Mouse (Mus musculus) C2C12 (cell line): ENCODE measurements around the gene Phf20. TPM values are rescaled to one million over a fixed set of nuclear protein-coding genes. Genes with fewer than 3 reads are reported as not detected.

Source experiments
- H3K27me3 ChIP-seq: one replicate; pipeline ENCODE4 v1.6.1; 2011; ENCODE audit not compliant: control insufficient read depth, insufficient read depth, insufficient read length
- H3K36me3 ChIP-seq: one replicate; pipeline ENCODE4 v1.6.1; 2011; ENCODE audit not compliant: control insufficient read depth, insufficient read depth
- H3K4me3 ChIP-seq: one replicate; pipeline ENCODE4 v1.5.1; 2011; ENCODE audit warnings: mild to moderate bottlenecking, control low read depth; ENCODE audit not compliant: poor library complexity, insufficient read depth, severe bottlenecking
- H3K79me2 ChIP-seq: one replicate; pipeline ENCODE4 v1.6.1; 2011; ENCODE audit not compliant: control insufficient read depth, insufficient read depth
- H3K79me3 ChIP-seq: one replicate; pipeline ENCODE4 v1.6.1; 2011; ENCODE audit warnings: low read depth, control low read depth
- H3ac ChIP-seq: one replicate; pipeline ENCODE3; 2011; ENCODE audit warnings: low read depth; ENCODE audit not compliant: control insufficient read depth, insufficient read length
- CEBPB ChIP-seq: IDR thresholded peaks from one replicate; pipeline ENCODE4 v1.6.1; 2011; ENCODE audit warnings: low read depth, mild to moderate bottlenecking, control low read depth, moderate library complexity
- CTCF ChIP-seq: IDR thresholded peaks from one replicate; pipeline ENCODE4 v1.5.1; 2011; ENCODE audit not compliant: control insufficient read depth, insufficient read depth, insufficient read length
- FOSL1 ChIP-seq: IDR thresholded peaks from one replicate; pipeline ENCODE4 v1.8.0; 2011; ENCODE audit warnings: mild to moderate bottlenecking, low read length; ENCODE audit not compliant: poor library complexity, insufficient read depth, severe bottlenecking
- MAX ChIP-seq: IDR thresholded peaks from one replicate; pipeline ENCODE4 v1.6.1; 2011; ENCODE audit warnings: mild to moderate bottlenecking, control low read depth
- MYOD1 ChIP-seq: IDR thresholded peaks from one replicate; pipeline ENCODE4 v1.6.1; 2011; ENCODE audit warnings: low read depth; ENCODE audit not compliant: control insufficient read depth, insufficient read length
- MYOG ChIP-seq: IDR thresholded peaks from one replicate; pipeline ENCODE4 v1.6.1; 2011; ENCODE audit not compliant: control insufficient read depth, insufficient read length; ENCODE audit errors: extremely low read depth
- USF1 ChIP-seq: IDR thresholded peaks from one replicate; pipeline ENCODE4 v1.6.1; 2011; ENCODE audit warnings: low read depth, mild to moderate bottlenecking, control low read depth, moderate library complexity
- polyA plus RNA-seq: library from polyadenylated mRNA; unstranded; fragments of >200 nt; fragmentation: generic; extraction: Trizol; gene quantifications from one replicate; pipeline ENCODE4 v1.2.1, GENCODE M21; 2012; ENCODE audit warnings: missing spikeins

Gene Phf20
- polyA plus RNA-seq, 1 experiment = 18.1 TPM

- H3K4me3 ChIP-seq = no peak overlapping the region
- peaks cover 73% of the 10 kb centered on the region for H3K36me3 ChIP-seq
- H3ac ChIP-seq = no peak overlapping the region
- no peaks in the 10 kb centered on the region for H3K27me3 ChIP-seq
- no peaks in the 10 kb centered on the region for H3K79me3 ChIP-seq
- H3K79me2 ChIP-seq = no peaks in the 10 kb centered on the region
- TF ChIP-seq CEBPB (no peak), FOSL1 (no peak), MYOD1 (no peak), CTCF (no peak), MYOG (no peak), MAX (no peak), USF1 (no peak)
Measured at GRCm38 (mm10) chr2:156302063-156302462, 105.8 kb downstream of the Phf20 start.

- TF ChIP-seq FOSL1 (no peak), CTCF (no peak), MYOG (no peak), USF1 (no peak), MYOD1 (no peak), MAX (no peak), CEBPB (no peak)
- H3K4me3 ChIP-seq = no peak overlapping the region
- H3K79me3 ChIP-seq = no peaks in the 10 kb centered on the region
- H3K27me3 ChIP-seq = no peaks in the 10 kb centered on the region
- peaks cover 71% of the 10 kb centered on the region for H3K36me3 ChIP-seq
- no peaks in the 10 kb centered on the region for H3K79me2 ChIP-seq
- H3ac ChIP-seq = no peak overlapping the region
Measured at GRCm38 (mm10) chr2:156304351-156304750, 108.1 kb downstream of the Phf20 start.

GRCm38 (mm10) chr2:156305818-156306217 lies 109.6 kb downstream of the Phf20 start:
- peaks cover 60% of the 10 kb centered on the region for H3K36me3 ChIP-seq

GRCm38 (mm10) chr2:156307261-156307660 lies 111.0 kb downstream of the Phf20 start:
- Histone ChIP-seq H3K36me3 (peaks cover 52% of the 10 kb centered on the region), H3K4me3 (no peak overlapping the region), H3K27me3 (no peaks in the 10 kb centered on the region), H3ac (no peak overlapping the region), H3K79me3 (no peaks in the 10 kb centered on the region), H3K79me2 (no peaks in the 10 kb centered on the region)
- no peak for TF ChIP-seq MYOG
- TF ChIP-seq CTCF = no peak
- no peak for TF ChIP-seq FOSL1
- TF ChIP-seq USF1 = no peak
- TF ChIP-seq MAX = no peak
- no peak for TF ChIP-seq MYOD1
- no peak for TF ChIP-seq CEBPB

More at GRCm38 (mm10) chr2:156305818-156306217, 109.6 kb downstream of the Phf20 start:
- H3K27me3 ChIP-seq = no peaks in the 10 kb centered on the region
- no peaks in the 10 kb centered on the region for H3K79me3 ChIP-seq
- no peaks in the 10 kb centered on the region for H3K79me2 ChIP-seq
- H3ac ChIP-seq = no peak overlapping the region
- TF ChIP-seq CTCF = no peak
- no peak for TF ChIP-seq MAX
- no peak for TF ChIP-seq CEBPB
- no peak for TF ChIP-seq MYOD1
- TF ChIP-seq USF1 = no peak
- TF ChIP-seq MYOG = no peak
- no peak for TF ChIP-seq FOSL1
- no peak overlapping the region for H3K4me3 ChIP-seq

DNA sequence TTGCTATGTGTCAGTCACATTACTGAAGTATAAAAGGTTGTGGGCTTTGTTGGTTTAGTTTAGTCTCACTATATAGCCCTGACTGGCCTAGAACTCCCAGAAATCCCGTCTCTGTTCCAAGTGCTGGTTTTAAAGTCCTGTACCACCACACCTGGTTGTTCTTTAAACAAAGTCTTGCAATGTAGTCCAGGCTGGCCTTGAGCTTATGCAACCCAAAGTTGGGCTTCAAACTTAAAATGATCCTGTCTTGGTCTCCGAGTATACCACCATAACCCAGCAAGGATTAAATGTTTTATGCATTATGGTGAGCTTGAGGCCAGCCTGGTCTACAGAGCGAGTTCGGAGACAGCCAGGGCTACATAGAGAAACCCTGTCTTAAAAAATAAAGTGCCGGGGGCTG lies 113.7 kb downstream of the Phf20 start:
- Histone ChIP-seq H3K79me2 (peaks cover 13% of the 10 kb centered on the region), H3ac (no peak overlapping the region), H3K36me3 (peaks cover 32% of the 10 kb centered on the region), H3K27me3 (no peaks in the 10 kb centered on the region), H3K4me3 (no peak overlapping the region), H3K79me3 (peaks cover 2% of the 10 kb centered on the region)
- TF ChIP-seq CTCF (no peak), CEBPB (no peak), USF1 (no peak), MYOD1 (no peak), MYOG (no peak), MAX (no peak), FOSL1 (no peak)

DNA sequence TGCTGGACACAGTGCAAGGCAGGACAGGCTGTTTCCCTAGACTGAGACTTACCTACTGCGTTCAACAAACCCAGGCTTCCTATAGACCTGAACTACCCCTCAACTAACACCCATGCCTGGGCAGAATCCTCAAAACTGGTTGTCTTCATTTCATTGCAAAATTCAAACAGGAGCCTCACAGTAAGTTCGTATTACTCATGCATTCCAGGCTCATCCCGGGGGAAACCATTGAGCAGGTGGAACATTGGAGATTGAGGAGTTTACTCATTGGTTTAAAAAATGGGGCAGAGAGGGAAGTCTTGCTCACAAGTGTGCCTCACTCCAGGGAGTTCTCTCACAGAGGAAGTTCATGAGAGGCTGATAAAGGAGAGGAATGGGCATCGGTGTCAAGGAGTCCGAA lies 114.2 kb downstream of the Phf20 start:
- Histone ChIP-seq H3K36me3 (peaks cover 29% of the 10 kb centered on the region), H3K4me3 (no peak overlapping the region), H3K79me3 (peaks cover 2% of the 10 kb centered on the region), H3K79me2 (peaks cover 13% of the 10 kb centered on the region), H3ac (no peak overlapping the region), H3K27me3 (no peaks in the 10 kb centered on the region)
- TF ChIP-seq MAX (no peak), MYOD1 (peak; percentile 11)
